Mouse (Mus musculus): ENCODE measurements at regions not wholly inside any gene's neighbourhood (a gene's known extent, or its start where the extent isn't known, plus 50 kb on each side); places are given as distances from the start of the nearest gene placed in this dataset.

- TF ChIP-seq POLR2A (IDR thresholded peaks at IDR 0.05; ENCODE audit: low read depth, low read length) (no peak), CTCF (conservative IDR thresholded peaks at IDR 0.05; ENCODE audit: insufficient read depth, insufficient read length, low read depth, low read length) (no peak)
- no peak overlapping the region for H3K4me3 ChIP-seq (ENCODE audit: insufficient read depth, low read depth, low read length)
- no peaks in the 10 kb centered on the region for H3K36me3 ChIP-seq (ENCODE audit: control insufficient read depth, insufficient read depth, low read length)
- H3K27ac ChIP-seq (ENCODE audit: insufficient read depth, low read depth, low read length) = peak overlapping the region; percentile 0; the same call in 1 of the 2 replicates
- no peaks in the 10 kb centered on the region for H3K4me1 ChIP-seq (ENCODE audit: control insufficient read depth, insufficient read depth, low read length)
- H3K27me3 ChIP-seq (replicated peaks; ENCODE audit: control insufficient read depth, insufficient read depth, low read length) = no peaks in the 10 kb centered on the region
- DNase-seq = peak; percentile 45
- 40% methylated on average over 1 of the region's 1 CpGs for WGBS
Observed at GRCm38 (mm10) chr4:105291503-105291902, 134.4 kb downstream of the Plpp3 start.

DNA sequence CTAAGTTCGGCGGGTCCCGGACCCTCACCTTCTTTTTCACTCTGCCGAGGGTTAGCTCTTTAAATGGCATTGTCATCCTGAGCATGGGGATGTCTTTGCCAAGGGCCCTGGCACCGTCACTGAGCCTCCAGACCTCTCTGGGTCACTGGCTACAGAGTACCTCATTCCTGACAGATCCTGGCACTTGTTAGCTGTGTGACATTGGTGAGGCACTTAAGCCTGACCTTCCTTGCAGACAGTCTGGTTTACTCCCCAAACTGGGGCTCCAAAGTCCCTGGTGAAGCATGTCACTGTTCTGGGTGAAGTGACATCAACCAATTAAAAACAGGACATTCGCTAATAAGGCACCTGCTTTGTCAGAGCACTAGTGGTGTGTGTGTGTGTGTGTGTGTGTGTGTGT is 142.2 kb downstream of the Plpp3 start:
- TF ChIP-seq POLR2A (IDR thresholded peaks at IDR 0.05; ENCODE audit: low read depth, low read length) (no peak), CTCF (conservative IDR thresholded peaks at IDR 0.05; ENCODE audit: insufficient read depth, insufficient read length, low read depth, low read length) (no peak)
- Histone ChIP-seq H3K4me3 (ENCODE audit: insufficient read depth, low read depth, low read length) (no peak overlapping the region), H3K27me3 (replicated peaks; ENCODE audit: control insufficient read depth, insufficient read depth, low read length) (no peaks in the 10 kb centered on the region), H3K27ac (ENCODE audit: insufficient read depth, low read depth, low read length) (no peak overlapping the region), H3K4me1 (ENCODE audit: control insufficient read depth, insufficient read depth, low read length) (no peaks in the 10 kb centered on the region; the same call in 1 of the 2 replicates), H3K36me3 (ENCODE audit: control insufficient read depth, insufficient read depth, low read length) (no peaks in the 10 kb centered on the region)
- peak; percentile 29 for DNase-seq
- 78% methylated on average over 6 of the region's 6 CpGs for WGBS

DNA sequence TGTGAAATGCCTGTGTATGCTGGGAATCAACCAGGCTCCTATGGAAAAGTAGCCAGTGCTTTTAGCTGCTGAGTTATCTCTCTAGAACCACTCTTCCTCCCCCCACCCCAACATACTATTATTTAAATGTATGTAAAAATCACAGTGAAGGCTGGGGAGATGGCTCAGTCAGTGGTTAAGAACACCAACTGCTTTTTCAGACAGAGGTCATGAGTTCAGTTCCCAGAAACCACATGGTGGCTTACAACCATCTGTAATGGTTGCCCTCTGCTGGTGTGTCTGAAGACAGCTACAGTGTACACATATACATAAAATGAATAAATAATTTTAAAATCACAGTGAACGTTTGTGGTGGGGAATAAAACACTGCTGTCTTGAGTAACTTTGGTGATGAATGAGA is 144.4 kb downstream of the Plpp3 start:
- WGBS = 81% methylated on average over 1 of the region's 1 CpGs
- no peak for DNase-seq
- H3K4me1 ChIP-seq (ENCODE audit: control insufficient read depth, insufficient read depth, low read length) = no peaks in the 10 kb centered on the region; the same call in 1 of the 2 replicates
- TF ChIP-seq POLR2A (IDR thresholded peaks at IDR 0.05; ENCODE audit: low read depth, low read length) (no peak), CTCF (conservative IDR thresholded peaks at IDR 0.05; ENCODE audit: insufficient read depth, insufficient read length, low read depth, low read length) (no peak)
- H3K4me3 ChIP-seq (ENCODE audit: insufficient read depth, low read depth, low read length) = no peak overlapping the region
- H3K36me3 ChIP-seq (ENCODE audit: control insufficient read depth, insufficient read depth, low read length) = no peaks in the 10 kb centered on the region
- H3K27me3 ChIP-seq (replicated peaks; ENCODE audit: control insufficient read depth, insufficient read depth, low read length) = no peaks in the 10 kb centered on the region
- H3K27ac ChIP-seq (ENCODE audit: insufficient read depth, low read depth, low read length) = no peak overlapping the region

DNA sequence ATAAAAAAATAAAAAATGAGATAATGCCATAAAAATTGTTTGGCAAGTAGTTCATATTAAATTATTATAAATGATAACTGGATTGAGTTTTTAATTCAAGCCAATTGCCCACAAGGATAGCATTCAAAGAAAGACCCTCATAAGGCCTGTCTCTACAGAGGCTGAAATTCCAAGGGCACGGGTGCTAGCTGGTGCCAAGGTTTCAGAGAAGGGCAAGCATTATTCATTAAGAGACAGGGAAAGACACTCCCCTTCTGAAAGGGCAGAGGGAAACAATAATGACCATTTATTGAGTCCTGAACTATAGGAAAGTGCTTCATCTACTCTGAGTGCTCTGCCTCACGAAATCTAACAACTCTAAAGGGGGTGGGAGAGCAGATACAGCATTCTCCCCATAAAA is 147.0 kb downstream of the Plpp3 start:
- Histone ChIP-seq H3K4me3 (ENCODE audit: insufficient read depth, low read depth, low read length) (no peak overlapping the region), H3K27me3 (replicated peaks; ENCODE audit: control insufficient read depth, insufficient read depth, low read length) (no peaks in the 10 kb centered on the region), H3K36me3 (ENCODE audit: control insufficient read depth, insufficient read depth, low read length) (no peaks in the 10 kb centered on the region), H3K27ac (ENCODE audit: insufficient read depth, low read depth, low read length) (0 out of 2 replicates have a peak overlapping the region, but pooled peaks have one; percentile 40), H3K4me1 (ENCODE audit: control insufficient read depth, insufficient read depth, low read length) (no peaks in the 10 kb centered on the region; the same call in 1 of the 2 replicates)
- DNase-seq = no peak
- TF ChIP-seq POLR2A (IDR thresholded peaks at IDR 0.05; ENCODE audit: low read depth, low read length) = no peak
- TF ChIP-seq CTCF (conservative IDR thresholded peaks at IDR 0.05; ENCODE audit: insufficient read depth, insufficient read length, low read depth, low read length) = no peak
- WGBS = 52% methylated on average over 2 of the region's 2 CpGs

GRCm38 (mm10) chr4:105305931-105306330 is 148.8 kb downstream of the Plpp3 start:
- TF ChIP-seq POLR2A (IDR thresholded peaks at IDR 0.05; ENCODE audit: low read depth, low read length) (no peak), CTCF (conservative IDR thresholded peaks at IDR 0.05; ENCODE audit: insufficient read depth, insufficient read length, low read depth, low read length) (no peak)
- no peaks in the 10 kb centered on the region for H3K27me3 ChIP-seq (replicated peaks; ENCODE audit: control insufficient read depth, insufficient read depth, low read length)
- H3K4me1 ChIP-seq (ENCODE audit: control insufficient read depth, insufficient read depth, low read length) = no peaks in the 10 kb centered on the region; the same call in 1 of the 2 replicates
- H3K4me3 ChIP-seq (ENCODE audit: insufficient read depth, low read depth, low read length) = no peak overlapping the region
- no peak overlapping the region for H3K27ac ChIP-seq (ENCODE audit: insufficient read depth, low read depth, low read length)
- DNase-seq = peak; percentile 89
- 68% methylated on average over 6 of the region's 6 CpGs for whole genome bisulfite sequencing
- H3K36me3 ChIP-seq (ENCODE audit: control insufficient read depth, insufficient read depth, low read length) = no peaks in the 10 kb centered on the region

- Histone ChIP-seq H3K4me3 (ENCODE audit: insufficient read depth, low read depth, low read length) (no peak overlapping the region), H3K27me3 (replicated peaks; ENCODE audit: control insufficient read depth, insufficient read depth, low read length) (no peaks in the 10 kb centered on the region), H3K4me1 (ENCODE audit: control insufficient read depth, insufficient read depth, low read length) (peaks cover under 1% of the 10 kb centered on the region), H3K36me3 (ENCODE audit: control insufficient read depth, insufficient read depth, low read length) (no peaks in the 10 kb centered on the region), H3K27ac (ENCODE audit: insufficient read depth, low read depth, low read length) (peak overlapping the region; percentile 64)
- peak; percentile 18 for DNase-seq
- TF ChIP-seq POLR2A (IDR thresholded peaks at IDR 0.05; ENCODE audit: low read depth, low read length) (no peak), CTCF (conservative IDR thresholded peaks at IDR 0.05; ENCODE audit: insufficient read depth, insufficient read length, low read depth, low read length) (no peak)
- WGBS = 65% methylated on average over 4 of the region's 4 CpGs
Observed at GRCm38 (mm10) chr4:105307356-105307755, 150.2 kb downstream of the Plpp3 start.

DNA sequence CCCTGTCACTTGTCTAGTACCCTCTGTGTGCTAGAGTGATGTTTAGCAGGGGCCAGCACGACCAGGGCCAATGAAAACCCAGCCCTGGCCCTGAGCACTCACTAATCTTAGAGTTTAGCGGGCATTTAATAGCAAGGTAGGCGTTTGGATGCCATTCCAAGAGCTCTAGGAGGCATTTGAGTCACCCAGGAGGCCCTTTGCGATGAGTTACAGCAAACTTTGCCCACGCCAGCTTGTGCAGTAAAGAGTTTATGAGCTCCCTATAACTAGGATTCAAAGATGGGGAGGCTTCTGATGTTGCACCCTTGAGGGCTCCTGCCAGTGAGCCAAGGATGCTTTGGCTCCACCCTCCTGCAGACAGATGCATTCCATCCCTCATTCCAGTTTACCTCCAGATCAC is 150.8 kb downstream of the Plpp3 start:
- peak overlapping the region; percentile 64 for H3K27ac ChIP-seq (ENCODE audit: insufficient read depth, low read depth, low read length)
- WGBS = 94% methylated on average over 5 of the region's 5 CpGs
- H3K4me3 ChIP-seq (ENCODE audit: insufficient read depth, low read depth, low read length) = no peak overlapping the region
- H3K4me1 ChIP-seq (ENCODE audit: control insufficient read depth, insufficient read depth, low read length) = peaks cover 4% of the 10 kb centered on the region
- no peak for TF ChIP-seq POLR2A (IDR thresholded peaks at IDR 0.05; ENCODE audit: low read depth, low read length)
- no peak for TF ChIP-seq CTCF (conservative IDR thresholded peaks at IDR 0.05; ENCODE audit: insufficient read depth, insufficient read length, low read depth, low read length)
- H3K27me3 ChIP-seq (replicated peaks; ENCODE audit: control insufficient read depth, insufficient read depth, low read length) = no peaks in the 10 kb centered on the region
- H3K36me3 ChIP-seq (ENCODE audit: control insufficient read depth, insufficient read depth, low read length) = no peaks in the 10 kb centered on the region
- DNase-seq = no peak
